Mouse (Mus musculus) urinary bladder, postnatal 14 days (tissue): ENCODE measurements at regions not wholly inside any gene's neighbourhood (a gene's known extent, or its start where the extent isn't known, plus 50 kb on each side); places are given as distances from the start of the nearest gene placed in this dataset.

ENCODE experiments used
- DNase-seq: peaks from one replicate; pipeline ENCODE4 v3.0.0; 2021; ENCODE audit warnings: low spot score

GRCm38 (mm10) chr1:191486766-191487165 lies 83.7 kb upstream of the Ppp2r5a start:
- no peak for DNase-seq

- DNase-seq, result no peak
Measured at GRCm38 (mm10) chr1:191484726-191485425, 81.8 kb upstream of the Ppp2r5a start.

GRCm38 (mm10) chr1:191479906-191480379 lies 76.9 kb upstream of the Ppp2r5a start:
- DNase-seq, result no peak

GRCm38 (mm10) chr1:191472551-191472950 lies 69.5 kb upstream of the Ppp2r5a start:
- no peak for DNase-seq

GRCm38 (mm10) chr1:191471489-191471888 lies 68.4 kb upstream of the Ppp2r5a start:
- DNase-seq, result no peak

GRCm38 (mm10) chr1:191470190-191470985 lies 67.3 kb upstream of the Ppp2r5a start:
- peak; percentile 32 for DNase-seq

GRCm38 (mm10) chr1:191468837-191469529 lies 65.9 kb upstream of the Ppp2r5a start:
- no peak for DNase-seq

GRCm38 (mm10) chr1:191466261-191466660 lies 63.2 kb upstream of the Ppp2r5a start:
- DNase-seq, result no peak

GRCm38 (mm10) chr1:191465723-191466122 lies 62.7 kb upstream of the Ppp2r5a start:
- DNase-seq, result no peak

- DNase-seq, result no peak
Measured at GRCm38 (mm10) chr1:191465170-191465569, 62.1 kb upstream of the Ppp2r5a start.

GRCm38 (mm10) chr1:191461811-191462491 lies 58.9 kb upstream of the Ppp2r5a start:
- DNase-seq, result peak; percentile 18

GRCm38 (mm10) chr1:191459066-191459465 lies 56.0 kb upstream of the Ppp2r5a start:
- DNase-seq, result no peak

- no peak for DNase-seq
Measured at GRCm38 (mm10) chr1:191458292-191458691, 55.2 kb upstream of the Ppp2r5a start.

GRCm38 (mm10) chr1:191457103-191457502 lies 54.0 kb upstream of the Ppp2r5a start:
- no peak for DNase-seq

GRCm38 (mm10) chr1:191454604-191455003 lies 51.5 kb upstream of the Ppp2r5a start:
- DNase-seq, result no peak

GRCm38 (mm10) chr1:191453589-191453988 lies 50.5 kb upstream of the Ppp2r5a start:
- DNase-seq, result no peak
